Mouse (Mus musculus) heart, embryonic 12.5 days (tissue): ENCODE data around the gene Ap5m1. TPM values are rescaled to one million over a fixed set of nuclear protein-coding genes. Genes with fewer than 3 reads are reported as not detected.

Experiments
- ATAC-seq: fragments of 200-750 bp; cut with Nextera tagmentation; 2 replicates; pipeline ENCODE4 v1.8.0; 2017; ENCODE audit warnings: moderate TSS enrichment, moderate library complexity; ENCODE audit not compliant: insufficient number of reproducible peaks, low FRiP score
- H3K27ac ChIP-seq: fragments of 300-500 bp; sonication (generic); 2 replicates; pipeline ENCODE4 v1.5.1; 2016; ENCODE audit warnings: mild to moderate bottlenecking, moderate library complexity; ENCODE audit not compliant: poor library complexity, severe bottlenecking
- H3K27me3 ChIP-seq: fragments of 300-500 bp; sonication (generic); replicated peaks from 2 replicates; pipeline ENCODE4 v1.6.1; 2016; ENCODE audit warnings: mild to moderate bottlenecking, moderate library complexity
- H3K36me3 ChIP-seq: fragments of 300-500 bp; sonication (generic); 2 replicates; pipeline ENCODE4 v1.6.1; 2016; ENCODE audit warnings: mild to moderate bottlenecking, moderate library complexity
- H3K4me1 ChIP-seq: fragments of 300-500 bp; sonication (generic); replicated peaks from 2 replicates; pipeline ENCODE4 v1.6.1; 2016; ENCODE audit warnings: mild to moderate bottlenecking
- H3K4me2 ChIP-seq: fragments of 300-500 bp; sonication (generic); 2 replicates; pipeline ENCODE4 v1.6.1; 2016; ENCODE audit warnings: mild to moderate bottlenecking, moderate library complexity
- H3K4me3 ChIP-seq: fragments of 300-500 bp; sonication (generic); 2 replicates; pipeline ENCODE4 v1.5.1; 2016; ENCODE audit warnings: mild to moderate bottlenecking
- H3K9ac ChIP-seq: fragments of 300-500 bp; sonication (generic); 2 replicates; pipeline ENCODE4 v1.6.1; 2016; ENCODE audit warnings: mild to moderate bottlenecking, moderate library complexity
- H3K9me3 ChIP-seq: fragments of 300-500 bp; sonication (generic); replicated peaks from 2 replicates; pipeline ENCODE4 v1.6.1; 2016; ENCODE audit warnings: mild to moderate bottlenecking, moderate library complexity
- WGBS: fragments of 180-500 bp; shearing (Covaris S2); methylation state at CpG from one replicate; pipeline ENCODE4 v1.1.7; 2016; 5-methylcytosine and 5-hydroxymethylcytosine counted together
- polyA plus RNA-seq: library from polyadenylated mRNA; unstranded; fragments of >200 nt; fragmentation: Nextera tagmentation; extraction: Ambion mirVana; gene quantifications from 2 replicates; pipeline ENCODE4 v1.2.1, GENCODE M21; 2016

The Ap5m1 gene
- polyA plus RNA-seq, 1 experiment from 2014 or later, result 23.1 TPM

GRCm38 (mm10) chr14:49127162-49127779 lies 61.4 kb downstream of the Ap5m1 start:
- WGBS, result 78% methylated on average over 23 of the region's 23 CpGs
- no peak for ATAC-seq
- H3K27ac ChIP-seq, result no peak overlapping the region
- H3K4me2 ChIP-seq, result no peak overlapping the region
- H3K27me3 ChIP-seq, result no peaks in the 10 kb centered on the region
- no peaks in the 10 kb centered on the region for H3K36me3 ChIP-seq
- H3K4me1 ChIP-seq, result no peaks in the 10 kb centered on the region
- H3K4me3 ChIP-seq, result no peak overlapping the region
- no peak overlapping the region for H3K9ac ChIP-seq
- peaks cover 3% of the 10 kb centered on the region; the same call in 1 of the 2 replicates for H3K9me3 ChIP-seq

DNA sequence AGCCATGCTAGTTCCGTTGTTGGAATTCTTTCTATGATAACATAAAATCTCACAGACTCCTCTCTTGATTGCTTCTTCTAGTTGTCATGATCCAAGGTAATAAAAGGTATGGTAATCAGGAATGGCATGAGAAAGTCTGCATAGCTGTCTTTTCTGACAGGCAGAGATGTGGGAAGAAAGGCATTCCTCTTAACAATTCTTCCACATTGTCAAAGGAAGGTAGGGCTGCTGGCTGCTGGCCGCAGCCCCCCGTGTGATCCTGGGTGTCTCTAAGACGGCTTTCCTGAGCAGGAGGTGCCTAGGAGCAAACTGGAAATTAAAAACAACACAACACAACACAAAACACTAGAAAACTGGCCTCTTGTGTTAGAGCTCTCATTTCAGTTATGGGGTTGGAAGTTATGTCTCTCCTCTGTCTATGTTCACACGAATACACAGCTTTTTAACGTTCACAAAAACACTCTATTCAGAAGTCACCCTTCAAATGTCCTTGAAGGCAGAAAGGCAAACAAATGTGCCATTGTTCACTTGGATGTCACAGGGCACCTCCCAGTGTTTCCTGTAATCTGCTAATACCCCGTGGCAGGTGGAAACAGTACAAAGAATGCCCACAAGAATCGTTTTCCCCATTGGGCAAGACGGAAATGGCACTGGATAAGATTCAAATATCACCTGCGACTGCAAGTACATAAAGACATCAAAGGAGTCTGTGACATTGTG lies 62.8 kb downstream of the Ap5m1 start:
- H3K4me1 ChIP-seq, result no peaks in the 10 kb centered on the region
- H3K4me2 ChIP-seq, result no peak overlapping the region
- no peak overlapping the region for H3K4me3 ChIP-seq
- H3K27me3 ChIP-seq, result no peaks in the 10 kb centered on the region
- H3K27ac ChIP-seq, result no peak overlapping the region
- H3K36me3 ChIP-seq, result no peaks in the 10 kb centered on the region
- peaks cover 3% of the 10 kb centered on the region; the same call in 1 of the 2 replicates for H3K9me3 ChIP-seq
- ATAC-seq, result no peak
- no peak overlapping the region for H3K9ac ChIP-seq
- WGBS, result 62% methylated on average over 10 of the region's 10 CpGs

DNA sequence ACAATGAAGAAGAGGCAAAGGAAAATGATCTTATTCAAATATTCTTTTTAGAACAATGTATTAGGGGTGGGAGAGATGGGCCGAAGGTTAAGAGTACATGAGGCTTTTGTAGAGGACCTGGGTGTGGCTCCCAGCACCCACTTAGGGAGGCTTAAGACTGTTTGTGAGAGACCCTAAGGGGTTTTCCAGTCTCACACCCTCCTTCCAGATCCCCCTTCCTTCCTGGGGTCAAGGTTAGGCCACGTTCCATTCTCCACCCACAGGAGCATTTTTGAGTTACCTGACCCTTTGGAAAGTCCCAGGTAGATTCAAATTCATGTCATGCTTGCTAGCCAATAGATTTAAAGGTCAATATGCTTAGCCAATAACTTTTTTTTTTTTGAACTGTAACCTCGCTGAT lies 66.5 kb downstream of the Ap5m1 start:
- no peak overlapping the region for H3K9ac ChIP-seq
- no peaks in the 10 kb centered on the region for H3K4me1 ChIP-seq
- no peaks in the 10 kb centered on the region for H3K27me3 ChIP-seq
- peaks cover 3% of the 10 kb centered on the region; the same call in 1 of the 2 replicates for H3K9me3 ChIP-seq
- H3K4me2 ChIP-seq, result no peak overlapping the region
- H3K36me3 ChIP-seq, result no peaks in the 10 kb centered on the region
- no peak for ATAC-seq
- H3K4me3 ChIP-seq, result no peak overlapping the region
- 75% methylated on average over 3 of the region's 3 CpGs for WGBS
- no peak overlapping the region for H3K27ac ChIP-seq

DNA sequence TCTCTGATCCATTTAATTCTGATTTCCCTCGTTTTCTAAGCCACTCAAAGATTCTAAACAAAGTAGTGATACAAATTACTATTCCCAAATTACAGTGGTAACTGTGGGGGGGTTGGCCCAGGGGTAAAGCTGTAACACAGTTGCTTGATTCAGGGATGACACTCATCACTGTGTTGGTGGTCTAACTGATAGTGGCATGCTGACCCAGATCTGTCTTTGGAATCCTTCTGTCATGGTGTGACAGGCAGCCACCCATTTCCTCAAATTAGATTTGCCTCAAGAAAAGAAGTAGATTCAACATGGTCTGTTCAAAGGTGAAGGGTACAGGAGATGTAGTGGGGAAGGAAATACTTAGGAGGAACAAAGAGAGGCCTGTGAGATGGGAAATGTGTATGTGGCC lies 72.3 kb downstream of the Ap5m1 start:
- no peak for ATAC-seq
- no peak overlapping the region for H3K9ac ChIP-seq
- peaks cover 3% of the 10 kb centered on the region; the same call in 1 of the 2 replicates for H3K9me3 ChIP-seq
- H3K27me3 ChIP-seq, result no peaks in the 10 kb centered on the region
- H3K4me2 ChIP-seq, result no peak overlapping the region
- WGBS, result 48% methylated on average over 1 of the region's 1 CpGs
- no peak overlapping the region for H3K27ac ChIP-seq
- H3K36me3 ChIP-seq, result no peaks in the 10 kb centered on the region
- no peaks in the 10 kb centered on the region for H3K4me1 ChIP-seq
- H3K4me3 ChIP-seq, result no peak overlapping the region

- no peak overlapping the region for H3K9ac ChIP-seq
- no peak for ATAC-seq
Measured at GRCm38 (mm10) chr14:49140756-49141155, 74.9 kb downstream of the Ap5m1 start.

More at GRCm38 (mm10) chr14:49140756-49141155, 74.9 kb downstream of the Ap5m1 start:
- Histone ChIP-seq H3K4me3 (no peak overlapping the region), H3K4me1 (no peaks in the 10 kb centered on the region), H3K27ac (no peak overlapping the region), H3K9me3 (peaks cover 3% of the 10 kb centered on the region; the same call in 1 of the 2 replicates), H3K4me2 (no peak overlapping the region), H3K27me3 (no peaks in the 10 kb centered on the region), H3K36me3 (no peaks in the 10 kb centered on the region)
- WGBS, result 83% methylated on average over 7 of the region's 7 CpGs

Other genes with a start within 250 kb of the Ap5m1 start
- 45.5 and 47.1 TPM in 2 replicates for gene Exoc5, start 556 bp downstream of the Ap5m1 start, polyA plus RNA-seq
- 16.3 and 17.5 TPM in 2 replicates for gene Naa30, start 106.1 kb downstream of the Ap5m1 start, polyA plus RNA-seq
- 0.10 TPM in 2 replicates for gene ccdc198, start 179.4 kb downstream of the Ap5m1 start, polyA plus RNA-seq